Mouse (Mus musculus): ENCODE measurements around the gene Tsc2.

Gene Tsc2

GRCm38 (mm10) chr17:24646381-24646780 lies 14.0 kb upstream of the Tsc2 start:
- no peak for DNase-seq

GRCm38 (mm10) chr17:24645916-24646315 lies 13.5 kb upstream of the Tsc2 start:
- peak; percentile 76 for DNase-seq

GRCm38 (mm10) chr17:24644875-24645721 lies 12.7 kb upstream of the Tsc2 start:
- DNase-seq: peak; percentile 83

- DNase-seq: peak; percentile 82
Observed at GRCm38 (mm10) chr17:24644030-24644715, 11.7 kb upstream of the Tsc2 start.

GRCm38 (mm10) chr17:24642791-24643343 lies 10.4 kb upstream of the Tsc2 start:
- DNase-seq: no peak

- no peak for DNase-seq
Observed at GRCm38 (mm10) chr17:24641944-24642343, 9.5 kb upstream of the Tsc2 start.

- no peak for DNase-seq
Observed at GRCm38 (mm10) chr17:24640581-24640980, 8.2 kb upstream of the Tsc2 start.

- DNase-seq: no peak
Observed at GRCm38 (mm10) chr17:24640119-24640518, 7.7 kb upstream of the Tsc2 start.

- no peak for DNase-seq
Observed at GRCm38 (mm10) chr17:24639571-24639988, 7.2 kb upstream of the Tsc2 start.

- peak; percentile 77 for DNase-seq
Observed at GRCm38 (mm10) chr17:24638840-24639239, 6.4 kb upstream of the Tsc2 start.

GRCm38 (mm10) chr17:24638214-24638613 lies 5.8 kb upstream of the Tsc2 start:
- DNase-seq: peak; percentile 56

- peak; percentile 87 for DNase-seq
Observed at GRCm38 (mm10) chr17:24636781-24637481, 4.5 kb upstream of the Tsc2 start.

GRCm38 (mm10) chr17:24635694-24636093 lies 3.3 kb upstream of the Tsc2 start:
- no peak for DNase-seq

- peak; percentile 80 for DNase-seq
Observed at GRCm38 (mm10) chr17:24635024-24635423, 2.6 kb upstream of the Tsc2 start.

- no peak for DNase-seq
Observed at GRCm38 (mm10) chr17:24633831-24634230, 1.4 kb upstream of the Tsc2 start.

GRCm38 (mm10) chr17:24632813-24633449 lies 501 bp upstream of the Tsc2 start:
- DNase-seq: peak; percentile 93

- DNase-seq: no peak
Observed at GRCm38 (mm10) chr17:24630072-24630471, 2.4 kb downstream of the Tsc2 start.

- peak; percentile 90 for DNase-seq
Observed at GRCm38 (mm10) chr17:24628646-24629045, 3.8 kb downstream of the Tsc2 start.

GRCm38 (mm10) chr17:24625472-24625871 lies 7.0 kb downstream of the Tsc2 start:
- no peak for DNase-seq

GRCm38 (mm10) chr17:24617561-24618194 lies 14.8 kb downstream of the Tsc2 start:
- no peak for DNase-seq

GRCm38 (mm10) chr17:24610711-24611110 lies 21.7 kb downstream of the Tsc2 start:
- DNase-seq: no peak

- DNase-seq: no peak
Observed at GRCm38 (mm10) chr17:24608874-24609273, 23.6 kb downstream of the Tsc2 start.

Data from lung, postnatal 36 days (tissue).